Mouse (Mus musculus): ENCODE results near the gene Prkrip1.
"Not testable (repeated sequence)": the region's sequence is repeated elsewhere in the genome, so short reads cannot be mapped to it uniquely, and the experiment has no call there.

DNA sequence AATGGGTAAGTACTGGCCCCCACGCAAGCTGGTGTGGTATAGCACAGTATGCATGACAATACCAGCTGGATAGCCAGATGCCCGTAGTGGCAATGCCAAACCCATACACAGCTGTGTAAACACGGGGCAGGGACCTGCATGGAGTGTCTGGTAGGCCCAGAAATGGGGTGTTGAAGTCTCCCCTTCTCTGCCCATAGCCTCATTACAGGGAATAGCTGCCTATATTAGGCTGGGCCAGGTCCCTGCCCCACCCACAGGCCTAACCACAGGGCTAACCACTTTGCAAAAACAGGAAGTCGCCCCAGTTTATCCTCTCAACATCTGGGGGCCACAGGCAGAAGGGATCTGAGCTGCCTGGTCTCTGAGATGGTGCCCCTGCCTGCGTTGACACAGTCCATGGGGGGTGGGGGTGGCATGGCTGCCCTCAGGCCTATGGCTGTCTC lies 49.6 kb downstream of the Prkrip1 start:
- not testable (repeated sequence) for TF ChIP-seq CTCF, EP300 (IDR thresholded peaks at IDR 0.05; ENCODE audit: low read depth)
